Mouse (Mus musculus): Measurements from ENCODE around the gene Kidins220. TPM values are rescaled to one million over a fixed set of nuclear protein-coding genes. Genes with fewer than 3 reads are reported as not detected.

Kidins220 gene
- total RNA-seq, 2 experiments from 2014 or later = 322 to 335 TPM

- DNase-seq (ENCODE audit: low spot score in 2 of 2) = no peak
Measured at GRCm38 (mm10) chr12:24962362-24962967, 12.3 kb upstream of the Kidins220 start.

DNA sequence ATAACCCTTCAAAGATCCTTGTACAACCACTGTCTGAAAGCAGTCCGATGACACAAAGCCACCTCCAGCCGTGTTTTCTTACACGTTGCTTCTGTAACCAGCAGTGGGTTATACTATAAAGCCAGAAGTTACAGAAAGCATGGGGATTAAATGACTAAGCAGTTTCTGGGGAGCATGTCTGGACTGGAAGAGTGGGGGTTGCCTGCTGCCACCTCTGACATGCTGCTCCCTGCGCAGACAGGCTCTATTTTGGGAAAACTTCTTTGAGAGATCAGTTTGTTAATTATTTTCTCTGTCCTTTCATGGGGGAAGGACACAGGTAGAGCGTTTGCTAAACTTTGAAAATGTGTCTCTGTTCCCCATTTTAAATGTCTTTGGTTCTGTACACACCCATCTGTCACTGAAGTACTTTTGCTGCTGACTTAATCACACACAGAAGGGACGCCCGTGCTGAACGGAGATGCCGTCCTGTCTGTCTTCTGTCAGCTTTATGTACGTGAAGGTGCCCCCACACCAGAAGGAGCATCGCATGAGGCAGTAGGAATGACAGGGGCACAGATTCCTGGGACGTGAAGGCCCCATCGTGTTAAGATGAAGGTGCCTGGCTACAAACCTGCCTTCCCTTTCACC, 11.2 kb upstream of the Kidins220 start:
- DNase-seq (ENCODE audit: low spot score in 2 of 2) = peak; percentile 34 to 54

GRCm38 (mm10) chr12:24965406-24965805, 9.3 kb upstream of the Kidins220 start:
- peak in 1 of 2 experiments; percentile 71 for DNase-seq (ENCODE audit: low spot score in 2 of 2)

- no peak for DNase-seq (ENCODE audit: low spot score in 2 of 2)
Measured at GRCm38 (mm10) chr12:24966046-24966445, 8.7 kb upstream of the Kidins220 start.

DNA sequence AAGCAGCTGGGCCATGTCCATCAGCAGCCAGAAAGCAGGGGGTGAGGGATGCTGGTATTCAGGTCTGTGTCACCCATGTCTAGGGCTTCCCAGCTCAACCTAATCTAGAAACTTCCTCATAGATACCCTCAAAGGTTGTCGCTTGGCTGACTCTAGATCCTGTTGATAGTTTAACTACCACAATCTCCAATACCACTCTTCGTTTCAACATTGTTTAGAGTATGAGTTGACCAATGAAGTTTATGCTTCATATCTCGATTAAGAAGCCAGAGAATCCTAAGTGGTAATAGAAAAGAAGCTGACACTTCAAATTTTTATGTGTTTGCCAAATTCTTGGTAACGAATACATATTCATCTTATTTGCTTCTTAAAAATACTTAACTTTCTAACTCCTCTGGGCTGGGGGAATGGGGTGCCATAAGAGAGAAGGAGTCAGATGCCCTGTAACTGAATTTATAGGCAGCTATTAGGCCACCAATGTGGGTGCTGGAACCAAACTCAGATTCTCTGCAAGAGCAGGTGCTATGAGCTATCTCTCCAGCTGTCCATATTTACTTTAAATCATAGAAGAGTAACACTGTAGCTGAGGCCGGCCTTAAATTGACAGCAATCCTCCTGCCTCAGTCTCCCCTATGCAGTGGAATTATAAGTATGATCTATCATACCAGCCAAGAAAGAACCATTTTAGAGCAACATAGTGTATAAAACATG, 3.1 kb upstream of the Kidins220 start:
- DNase-seq (ENCODE audit: low spot score in 2 of 2) = no peak

GRCm38 (mm10) chr12:24972371-24973350, 2.1 kb upstream of the Kidins220 start:
- DNase-seq (ENCODE audit: low spot score in 2 of 2) = no peak

DNA sequence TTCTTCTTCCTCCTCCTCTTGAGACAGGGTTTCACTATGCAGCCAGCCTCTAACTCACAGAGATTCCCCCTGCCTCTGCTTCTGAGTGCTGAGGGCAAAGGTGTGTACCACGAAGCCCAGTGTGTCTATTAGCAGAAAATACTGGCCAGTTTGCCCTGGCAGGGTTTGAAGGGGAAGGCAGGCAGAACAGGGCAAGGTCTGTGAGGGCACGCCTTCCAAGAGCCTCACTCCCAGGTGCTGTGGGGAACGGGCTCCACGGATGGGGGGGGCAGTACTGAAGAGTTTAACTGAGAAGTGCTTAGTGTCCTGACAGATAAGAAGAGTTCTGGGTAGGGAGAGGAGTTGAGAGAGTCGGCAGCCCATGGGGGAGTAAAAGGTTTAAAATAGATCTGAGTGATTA, 1.1 kb upstream of the Kidins220 start:
- DNase-seq (ENCODE audit: low spot score in 2 of 2) = no peak

DNA sequence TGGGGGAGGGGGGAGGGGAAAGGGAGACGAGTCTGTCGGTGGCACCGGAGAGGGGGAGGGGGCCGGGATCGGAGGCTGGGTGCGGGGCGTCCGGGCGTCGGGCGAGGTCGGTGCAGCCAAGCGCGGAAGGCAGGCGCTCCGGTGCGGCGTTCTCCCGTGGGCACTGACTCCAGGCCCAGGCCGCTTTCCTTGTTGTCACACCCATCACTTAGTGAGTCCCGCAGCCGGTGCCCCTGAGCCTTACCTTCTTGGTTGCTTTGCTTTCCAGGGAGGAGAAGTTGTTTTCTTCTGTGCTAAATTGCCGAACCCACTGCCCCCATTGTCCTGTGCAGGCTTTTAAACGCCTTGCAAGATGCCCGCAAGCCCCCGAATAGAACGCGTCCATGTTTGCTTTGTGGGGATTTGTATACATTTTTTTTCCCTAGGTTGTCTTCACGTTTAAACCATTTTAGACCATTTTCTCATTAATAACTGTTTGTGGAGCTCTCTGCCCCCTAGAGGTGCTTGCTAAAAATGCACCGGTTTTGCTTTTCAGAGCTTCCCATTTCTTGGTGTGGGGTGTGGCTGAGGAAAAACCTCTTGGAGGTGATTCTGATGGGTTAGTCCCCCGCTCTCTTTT, 499 bp downstream of the Kidins220 start:
- peak; percentile 74 to 82 for DNase-seq (ENCODE audit: low spot score in 2 of 2)

DNA sequence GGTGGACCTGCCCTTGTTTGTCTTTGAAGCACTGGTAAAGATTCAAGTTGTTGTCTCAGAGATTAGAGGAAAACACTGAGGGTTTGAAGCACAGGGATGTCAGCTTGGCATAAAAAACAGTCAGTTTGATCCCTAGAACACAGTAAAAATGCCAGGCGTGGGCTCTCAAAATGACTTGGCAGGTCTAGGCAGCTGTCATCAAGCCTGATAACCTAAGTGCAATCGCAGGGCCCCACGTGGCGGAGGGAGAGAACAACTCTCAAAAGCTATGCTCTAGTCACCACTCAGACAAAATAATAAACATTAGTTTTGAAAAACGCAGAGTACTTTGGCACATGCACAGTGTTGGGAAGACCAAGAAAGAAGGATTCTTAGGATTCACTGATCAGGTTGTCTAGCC, 10.5 kb downstream of the Kidins220 start:
- no peak for DNase-seq (ENCODE audit: low spot score in 2 of 2)

DNA sequence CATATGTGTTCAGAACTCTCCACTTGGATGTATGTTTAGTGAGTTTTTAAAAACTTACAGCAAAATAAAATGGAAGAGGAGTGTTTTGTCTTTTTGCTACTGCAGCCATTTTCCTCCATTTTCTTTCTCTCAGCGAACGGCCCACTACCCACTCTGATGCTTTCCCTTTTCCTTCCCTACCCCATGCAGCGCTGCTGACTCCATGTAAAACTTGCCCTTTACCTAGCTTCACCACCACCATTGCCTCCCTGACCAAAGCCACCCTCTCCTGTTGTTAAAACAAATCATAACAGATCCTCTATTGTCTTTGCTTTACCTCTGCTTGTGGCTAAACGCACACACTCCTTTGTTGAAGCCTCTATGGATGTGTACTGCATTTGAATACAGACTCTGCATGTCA, 20.6 kb downstream of the Kidins220 start:
- no peak for DNase-seq (ENCODE audit: low spot score in 2 of 2)

DNA sequence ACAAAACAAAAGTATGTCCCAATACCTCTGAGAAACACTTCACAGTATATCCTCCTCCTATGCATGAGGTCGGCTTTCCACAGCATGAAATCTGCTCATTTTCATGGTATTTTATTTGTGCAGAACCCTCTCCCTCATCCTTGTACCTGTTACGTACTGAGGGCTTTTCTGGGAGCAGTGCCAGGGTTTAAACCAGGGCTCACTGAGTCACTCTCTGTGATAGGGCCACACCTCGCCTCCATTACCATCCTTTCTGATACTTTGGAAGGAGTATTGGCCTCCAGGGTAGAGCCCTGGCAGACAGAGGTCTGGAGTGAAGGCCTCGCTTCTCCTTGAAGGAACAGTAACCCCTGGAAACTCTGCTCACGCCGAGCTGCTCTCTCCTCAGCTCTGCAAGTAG, 30.6 kb downstream of the Kidins220 start:
- no peak for DNase-seq (ENCODE audit: low spot score in 2 of 2)

- no peak for DNase-seq (ENCODE audit: low spot score in 2 of 2)
Measured at GRCm38 (mm10) chr12:25009957-25010356, 35.2 kb downstream of the Kidins220 start.

- DNase-seq (ENCODE audit: low spot score in 2 of 2) = no peak
Measured at GRCm38 (mm10) chr12:25010416-25010815, 35.7 kb downstream of the Kidins220 start.

DNA sequence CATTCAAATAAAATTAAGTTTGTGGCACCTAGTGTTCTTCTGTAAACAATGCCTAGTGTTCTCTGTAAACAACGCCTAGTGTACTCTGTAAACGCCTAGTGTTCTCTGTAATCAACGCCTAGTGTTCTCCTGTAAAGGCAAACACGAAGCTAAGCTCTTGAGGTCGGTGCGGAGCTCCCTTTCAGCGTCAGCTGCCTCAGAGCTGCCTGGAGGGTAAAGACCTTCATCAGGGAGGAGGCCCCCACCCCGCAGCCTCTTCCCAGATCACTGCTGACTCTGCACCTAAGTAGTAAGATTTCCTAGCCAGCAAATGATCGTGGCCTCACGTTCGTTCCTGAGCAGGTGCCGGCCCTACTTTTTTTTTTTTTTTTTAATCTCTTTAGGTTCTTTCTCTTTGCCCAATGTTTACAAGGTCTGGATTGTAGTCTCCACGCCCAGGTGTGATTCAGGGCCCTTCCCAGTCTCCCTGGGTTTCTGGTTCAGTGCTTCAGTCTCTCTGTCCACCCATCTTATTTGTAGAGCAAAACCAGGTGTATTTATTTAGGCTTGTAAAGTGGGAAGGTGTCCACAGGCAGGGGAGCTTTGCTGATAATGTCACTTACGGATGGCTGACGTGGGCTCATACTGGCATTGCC, 37.1 kb downstream of the Kidins220 start:
- DNase-seq (ENCODE audit: low spot score in 2 of 2) = no peak

DNA sequence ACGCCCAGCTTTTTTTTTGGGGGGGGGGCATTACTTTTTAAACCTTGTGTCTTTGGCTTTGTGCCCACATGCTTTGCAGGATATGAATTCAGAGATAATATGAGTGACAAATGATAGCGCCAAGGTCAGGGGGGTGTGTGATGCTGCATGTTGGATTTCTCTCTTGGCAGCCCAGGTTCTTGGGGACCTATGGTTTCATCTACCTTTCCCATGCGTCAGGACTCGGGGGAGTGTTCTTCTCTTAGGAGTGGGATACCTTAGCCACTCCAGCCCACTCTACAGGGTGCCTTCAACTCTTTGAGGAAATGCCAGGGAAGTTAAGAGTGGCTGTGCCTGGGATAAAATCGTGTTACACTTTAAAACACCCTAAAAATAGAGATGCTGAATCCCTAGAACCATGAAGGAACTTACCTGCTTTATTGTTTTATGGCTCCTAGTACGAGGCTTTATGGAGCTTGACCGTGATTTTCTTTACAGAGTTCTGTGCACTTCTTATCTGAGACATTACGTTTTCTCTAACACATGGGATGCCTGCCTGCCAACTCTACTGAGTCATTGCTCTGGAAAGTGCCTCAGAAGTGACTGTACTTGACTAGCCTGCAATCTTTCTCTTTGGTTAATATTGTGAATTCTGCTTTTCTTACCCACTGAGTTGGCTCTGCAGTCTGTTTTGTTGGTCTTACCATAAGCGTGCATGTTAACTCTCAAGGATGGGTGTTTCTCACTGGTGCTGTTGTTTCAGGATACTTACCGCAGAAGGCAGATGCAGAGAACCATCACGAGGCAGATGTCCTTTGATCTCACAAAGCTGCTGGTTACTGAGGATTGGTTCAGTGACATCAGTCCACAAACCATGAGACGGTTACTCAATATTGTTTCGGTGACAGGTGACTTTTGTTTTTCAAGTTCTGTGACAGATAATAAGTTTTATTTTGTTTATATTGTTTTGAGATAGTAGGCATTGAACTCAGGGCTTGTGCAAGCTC, 38.1 kb downstream of the Kidins220 start:
- peak in 1 of 2 experiments; percentile 25 for DNase-seq (ENCODE audit: low spot score in 2 of 2)

DNA sequence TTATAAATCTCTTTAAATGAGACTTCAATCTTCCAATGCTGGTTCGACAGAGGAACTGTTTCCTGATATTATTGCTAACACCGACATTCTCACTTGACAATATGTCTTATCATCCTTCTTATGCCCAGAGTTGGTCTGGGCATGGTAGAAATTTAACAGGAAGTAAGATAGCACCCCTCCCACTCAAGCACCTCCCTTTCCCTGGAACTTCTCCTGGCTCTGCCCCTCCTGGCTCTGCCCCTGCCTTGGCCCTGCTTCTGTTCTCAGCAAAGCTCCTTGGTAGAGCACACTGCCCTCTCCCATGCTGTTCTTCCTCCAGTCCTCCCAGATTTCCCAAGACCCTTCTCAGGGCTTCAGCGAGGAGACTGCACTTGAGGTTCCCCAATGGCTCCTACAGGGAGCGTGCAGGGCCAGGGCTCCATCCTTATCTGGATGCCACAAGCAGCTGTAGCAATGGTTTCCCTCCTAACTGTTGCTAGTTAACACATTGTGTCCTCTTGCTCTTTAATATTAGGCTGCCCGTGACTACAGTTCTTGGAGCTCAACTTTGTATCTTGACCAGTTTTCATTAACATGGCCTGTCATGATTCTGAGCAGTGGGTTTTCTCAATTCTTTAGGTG, 39.7 kb downstream of the Kidins220 start:
- no peak for DNase-seq (ENCODE audit: low spot score in 2 of 2)

DNA sequence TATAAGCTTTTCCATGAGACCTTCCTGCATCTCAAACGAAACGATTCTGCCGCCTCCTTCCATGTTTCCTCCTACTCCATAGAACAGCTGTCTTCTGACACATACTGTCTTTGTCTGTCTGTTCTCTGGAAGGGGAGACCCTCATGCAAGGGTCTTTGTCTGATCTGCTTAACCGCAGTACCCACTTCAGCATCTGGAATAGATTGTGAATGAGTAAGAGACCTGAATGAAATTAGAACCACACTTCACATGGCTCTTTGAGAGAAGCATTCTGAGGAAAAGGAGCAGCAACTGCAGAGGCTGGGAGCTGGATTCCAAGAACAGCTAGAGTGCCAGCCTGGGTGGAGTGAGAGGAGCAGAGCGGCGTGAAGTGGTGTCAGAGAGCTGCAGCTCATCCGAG, 40.2 kb downstream of the Kidins220 start:
- no peak for DNase-seq (ENCODE audit: low spot score in 2 of 2)

DNA sequence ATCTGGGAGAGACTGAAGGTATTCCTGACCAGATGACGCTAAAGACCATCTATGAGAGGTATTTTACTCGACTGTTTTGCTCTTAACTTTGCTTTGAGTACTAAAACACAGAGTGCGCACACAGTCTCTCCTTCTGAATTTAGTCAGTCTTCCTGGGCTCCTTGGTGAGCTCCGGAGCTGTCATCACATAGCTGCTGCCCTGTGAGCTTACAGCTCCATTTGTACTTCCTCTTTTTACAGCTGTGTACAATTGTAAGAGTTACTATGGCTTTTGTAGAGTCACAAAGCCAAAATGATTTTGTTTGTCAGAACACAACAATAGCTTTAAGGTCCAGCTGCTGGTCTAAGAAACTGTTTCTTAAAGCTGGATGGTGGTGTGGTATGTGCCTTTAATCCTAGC, 42.3 kb downstream of the Kidins220 start:
- DNase-seq (ENCODE audit: low spot score in 2 of 2) = no peak

GRCm38 (mm10) chr12:25021057-25021456, 46.3 kb downstream of the Kidins220 start:
- DNase-seq (ENCODE audit: low spot score in 2 of 2) = no peak

All from layer of hippocampus, postnatal 14 days (tissue).